Mouse (Mus musculus) embryo, embryonic 10 days (tissue): Measurements from ENCODE around the gene Cask.

ENCODE experiments used
- DNase-seq: peaks from one replicate; pipeline ENCODE4 v3.0.0-alpha.2; 2015; ENCODE audit warnings: low spot score

The Cask gene

GRCm38 (mm10) chrX:13720296-13720829 lies 130.8 kb downstream of the Cask start:
- no peak for DNase-seq

GRCm38 (mm10) chrX:13718283-13718682 lies 132.9 kb downstream of the Cask start:
- no peak for DNase-seq

GRCm38 (mm10) chrX:13716796-13717569 lies 134.2 kb downstream of the Cask start:
- DNase-seq = no peak

- DNase-seq = peak; percentile 61
These were observed 141.0 kb downstream of the Cask start for GRCm38 (mm10) chrX:13710174-13710573.

GRCm38 (mm10) chrX:13705051-13705450 lies 146.1 kb downstream of the Cask start:
- no peak for DNase-seq

- no peak for DNase-seq
These were observed 150.5 kb downstream of the Cask start for GRCm38 (mm10) chrX:13700681-13701080.

- no peak for DNase-seq
These were observed 159.3 kb downstream of the Cask start for GRCm38 (mm10) chrX:13691865-13692264.

- peak; percentile 5 for DNase-seq
These were observed 162.8 kb downstream of the Cask start for GRCm38 (mm10) chrX:13688356-13688755.

GRCm38 (mm10) chrX:13686589-13686988 lies 164.6 kb downstream of the Cask start:
- DNase-seq = no peak

GRCm38 (mm10) chrX:13681748-13682147 lies 169.4 kb downstream of the Cask start:
- no peak for DNase-seq

- DNase-seq = no peak
These were observed 178.2 kb downstream of the Cask start for GRCm38 (mm10) chrX:13673001-13673400.

- DNase-seq = no peak
These were observed 180.8 kb downstream of the Cask start for GRCm38 (mm10) chrX:13670342-13670741.

- no peak for DNase-seq
These were observed 182.3 kb downstream of the Cask start for GRCm38 (mm10) chrX:13668867-13669266.

- no peak for DNase-seq
These were observed 190.1 kb downstream of the Cask start, which contains the start of gene Gpr82 for GRCm38 (mm10) chrX:13661063-13661462. TSS of gene Gpr82 (plus strand) at chrX:13661363.

GRCm38 (mm10) chrX:13659201-13659890 lies 191.8 kb downstream of the Cask start:
- no peak for DNase-seq

GRCm38 (mm10) chrX:13658616-13659140 lies 192.5 kb downstream of the Cask start:
- DNase-seq = no peak

- DNase-seq = peak; percentile 37
These were observed 194.4 kb downstream of the Cask start for GRCm38 (mm10) chrX:13656721-13657120.

GRCm38 (mm10) chrX:13655906-13656305 lies 195.3 kb downstream of the Cask start:
- DNase-seq = no peak

- no peak for DNase-seq
These were observed 196.2 kb downstream of the Cask start for GRCm38 (mm10) chrX:13655005-13655421.

- DNase-seq = no peak
These were observed 198.9 kb downstream of the Cask start for GRCm38 (mm10) chrX:13652291-13652690.

GRCm38 (mm10) chrX:13651889-13652288 lies 199.3 kb downstream of the Cask start:
- no peak for DNase-seq

GRCm38 (mm10) chrX:13638894-13639293 lies 212.3 kb downstream of the Cask start:
- DNase-seq = no peak

GRCm38 (mm10) chrX:13636398-13636797 lies 214.8 kb downstream of the Cask start:
- no peak for DNase-seq
